Mouse (Mus musculus) spleen, postnatal 10 days (tissue): ENCODE measurements around the gene Lrrc4c.

Source experiments
- DNase-seq, 2 experiments: peaks; one replicate each; pipeline ENCODE4 v3.0.0; 2021 to 2022; ENCODE audit warnings: low spot score in 2 of 2

The Lrrc4c gene

GRCm38 (mm10) chr2:96850839-96851396 lies 532.9 kb downstream of the Lrrc4c start:
- DNase-seq = no peak

- DNase-seq = no peak
Measured at GRCm38 (mm10) chr2:96853797-96854196, 535.8 kb downstream of the Lrrc4c start.

GRCm38 (mm10) chr2:96876062-96876461 lies 558.1 kb downstream of the Lrrc4c start:
- no peak for DNase-seq

- DNase-seq = no peak
Measured at GRCm38 (mm10) chr2:96949531-96949930, 631.6 kb downstream of the Lrrc4c start.

- DNase-seq = no peak
Measured at GRCm38 (mm10) chr2:96999521-96999920, 681.6 kb downstream of the Lrrc4c start.

GRCm38 (mm10) chr2:97018319-97018718 lies 700.4 kb downstream of the Lrrc4c start:
- DNase-seq = no peak

GRCm38 (mm10) chr2:97026991-97027390 lies 709.0 kb downstream of the Lrrc4c start:
- no peak for DNase-seq

GRCm38 (mm10) chr2:97027585-97027984 lies 709.6 kb downstream of the Lrrc4c start:
- DNase-seq = no peak

GRCm38 (mm10) chr2:97036401-97036800 lies 718.4 kb downstream of the Lrrc4c start:
- DNase-seq = no peak

GRCm38 (mm10) chr2:97037024-97037814 lies 719.2 kb downstream of the Lrrc4c start:
- no peak for DNase-seq

GRCm38 (mm10) chr2:97044016-97044415 lies 726.0 kb downstream of the Lrrc4c start:
- DNase-seq = no peak

GRCm38 (mm10) chr2:97045628-97046027 lies 727.7 kb downstream of the Lrrc4c start:
- DNase-seq = no peak

GRCm38 (mm10) chr2:97080156-97080555 lies 762.2 kb downstream of the Lrrc4c start:
- no peak for DNase-seq

GRCm38 (mm10) chr2:97097965-97098364 lies 780.0 kb downstream of the Lrrc4c start:
- no peak for DNase-seq

GRCm38 (mm10) chr2:97103398-97104162 lies 785.6 kb downstream of the Lrrc4c start:
- DNase-seq = no peak

GRCm38 (mm10) chr2:97124246-97124645 lies 806.3 kb downstream of the Lrrc4c start:
- no peak for DNase-seq

- DNase-seq = no peak
Measured at GRCm38 (mm10) chr2:97138454-97138853, 820.5 kb downstream of the Lrrc4c start.

- no peak for DNase-seq
Measured at GRCm38 (mm10) chr2:97151626-97152194, 833.7 kb downstream of the Lrrc4c start.

- DNase-seq = no peak
Measured at GRCm38 (mm10) chr2:97165745-97166144, 847.8 kb downstream of the Lrrc4c start.

- DNase-seq = no peak
Measured at GRCm38 (mm10) chr2:97178399-97178798, 860.4 kb downstream of the Lrrc4c start.

- no peak for DNase-seq
Measured at GRCm38 (mm10) chr2:97196968-97197606, 879.1 kb downstream of the Lrrc4c start.

- DNase-seq = no peak
Measured at GRCm38 (mm10) chr2:97232966-97233365, 915.0 kb downstream of the Lrrc4c start.
